Comparison of ENCODE assay signal across 8 mouse cellular contexts in genomic region chr6:114969213-114970120, GRCm38 (mm10). TPM values are rescaled to one million over a fixed set of nuclear protein-coding genes. Genes with fewer than 3 reads are reported as not detected.
A peak's percentile ranks its signal among the peaks of the same experiment; 100 is the strongest.
DNase-seq lines count a peak whose midpoint lies in the region; ATAC-seq and TF ChIP-seq lines count a peak whose summit lies in the region.

Vgll4 (minus strand) TSS chr6:114969994.

- H3K27me3 ChIP-seq in G1E (ENCODE audit: insufficient read depth, low read length): peaks cover 7% of the 10 kb centered on the region
- H3K27me3 ChIP-seq in forebrain, postnatal 0 days (ENCODE audit: insufficient read depth, low read length): no peaks in the 10 kb centered on the region

- no peak for DNase-seq in G1E (ENCODE audit: low spot score)
- DNase-seq in cerebellum, adult 11-12 months: peak; percentile 72
- peak; percentile 84 for DNase-seq in forebrain, postnatal 0 days
- peak; percentile 29 for DNase-seq in heart, postnatal 25 days (ENCODE audit: low spot score)
- DNase-seq in layer of hippocampus, adult 18-20 months (ENCODE audit: low spot score in 2 of 2): peak; percentile 57 to 72
- peak; percentile 79 for DNase-seq in lung, adult 2 months
- peak; percentile 20 for DNase-seq in thymus, postnatal 14 days

- peak within 1 kb of the TSS; percentile 73 for H3K9ac ChIP-seq in forebrain, postnatal 0 days

- no peak; the same call in 1 of the 2 replicates for TF ChIP-seq POLR2A in lung, adult 2 months (IDR thresholded peaks at IDR 0.05; ENCODE audit: borderline replicate concordance, extremely low read depth, low read depth, low read length)

- 2% methylated on average over 79 of the region's 79 CpGs for WGBS in forebrain, postnatal 0 days
- WGBS in lung, adult 2 months: 1% methylated on average over 79 of the region's 79 CpGs

- intact Hi-C loops in heart, postnatal 25 days (cut with DNase I): no loop called here

- H3K4me3 ChIP-seq in G1E (ENCODE audit: low read depth, low read length): peak within 1 kb of the TSS; percentile 33; the same call in 1 of the 2 replicates
- peak within 1 kb of the TSS; percentile 59 for H3K4me3 ChIP-seq in forebrain, postnatal 0 days (ENCODE audit: low read depth, low read length)
- peak within 1 kb of the TSS; percentile 74 for H3K4me3 ChIP-seq in lung, adult 2 months (replicated peaks; ENCODE audit: extremely low read depth, low read depth, low read length)

- peak within 1 kb of the TSS; percentile 83 for H3K27ac ChIP-seq in forebrain, postnatal 0 days (ENCODE audit: low read depth, low read length)

- peak within 1 kb of the TSS; percentile 97 for H3K4me2 ChIP-seq in forebrain, postnatal 0 days (ENCODE audit: low read depth)

- ATAC-seq in G1E (ENCODE audit: extremely low read depth, insufficient number of reproducible peaks, low FRiP score, poor library complexity, severe bottlenecking): no peak
- ATAC-seq in forebrain, postnatal 0 days: peak; percentile 64
- 0 out of 2 replicates have a peak, but pooled peaks have one; percentile 22 for ATAC-seq in neutrophil, adult 5-6 weeks (ENCODE audit: extremely low read depth, insufficient number of reproducible peaks, low FRiP score, poor library complexity, severe bottlenecking)

- peaks cover 15% of the 10 kb centered on the region for H3K9me3 ChIP-seq in G1E (replicated peaks)
- no peaks in the 10 kb centered on the region for H3K9me3 ChIP-seq in forebrain, postnatal 0 days (ENCODE audit: low read length)

- H3K4me1 ChIP-seq in G1E (ENCODE audit: insufficient read depth, low read depth, low read length): peaks cover 9% of the 10 kb centered on the region; the same call in 1 of the 2 replicates
- H3K4me1 ChIP-seq in forebrain, postnatal 0 days (ENCODE audit: insufficient read depth): peaks cover 7% of the 10 kb centered on the region; the same call in 1 of the 2 replicates
- H3K4me1 ChIP-seq in lung, adult 2 months (ENCODE audit: control insufficient read depth, insufficient read depth, low read length): peaks cover 4% of the 10 kb centered on the region; the same call in 1 of the 2 replicates

- no peak for TF ChIP-seq CTCF in G1E (IDR thresholded peaks at IDR 0.05; ENCODE audit: low read depth, low read length)
- peak; percentile 51 for TF ChIP-seq CTCF in forebrain, postnatal 0 days (IDR thresholded peaks at IDR 0.05; ENCODE audit: low read depth)
- TF ChIP-seq CTCF in lung, adult 2 months (IDR thresholded peaks at IDR 0.05; ENCODE audit: insufficient read depth, low read length): no peak

- H3K36me3 ChIP-seq in G1E (replicated peaks): no peaks in the 10 kb centered on the region
- H3K36me3 ChIP-seq in forebrain, postnatal 0 days (ENCODE audit: insufficient read depth): no peaks in the 10 kb centered on the region

RNA-seq across cellular contexts. Expression of gene Vgll4, which starts in this region (rescaled TPM):
- 22.9 and 33.3 TPM in 2 replicates for total RNA-seq in G1E (2014; fragmentation: Nextera tagmentation)
- total RNA-seq in G1E (2017): 34.6 and 35.0 TPM in 2 replicates
- 39.4 and 40.7 TPM in 2 replicates for polyA plus RNA-seq in G1E (2012)
- total RNA-seq in forebrain, postnatal 0 days (2014; rRNA removed): 59.2 and 72.0 TPM in 2 replicates
- 51.8 and 58.0 TPM in 2 replicates for polyA plus RNA-seq in forebrain, postnatal 0 days (2015; fragmentation: Nextera tagmentation; extraction: Ambion mirVana)
- total RNA-seq in heart, postnatal 25 days (2021): 10 to 100 TPM; 24.3 to 24.9 TPM
- 10 to 100 TPM; 46.9 to 49.2 TPM for total RNA-seq in layer of hippocampus, adult 18-20 months (2021)
- 80.8 and 81.7 TPM in 2 replicates for polyA plus RNA-seq in lung, adult 2 months (2012; rRNA removed)
- total RNA-seq in neutrophil, adult 5-6 weeks (2017): 73.7 and 82.9 TPM in 2 replicates
